Mouse (Mus musculus) embryonic facial prominence, embryonic 11.5 days (tissue): Measurements from ENCODE around the gene Tor1aip1. TPM values are rescaled to one million over a fixed set of nuclear protein-coding genes. Genes with fewer than 3 reads are reported as not detected.
"Not testable (repeated sequence)": the region's sequence is repeated elsewhere in the genome, so short reads cannot be mapped to it uniquely, and the experiment has no call there.

ENCODE experiments used
- ATAC-seq: fragments of 200-750 bp; cut with Nextera tagmentation; replicated peaks from 2 replicates; pipeline ENCODE4 v1.8.0; 2017; ENCODE audit warnings: low read depth; ENCODE audit not compliant: insufficient number of reproducible peaks, low FRiP score, low TSS enrichment
- DNase-seq: peaks from one replicate; pipeline ENCODE4 v3.0.0-alpha.2; 2015; ENCODE audit warnings: low spot score
- H3K27ac ChIP-seq: fragments of 300-500 bp; sonication (generic); replicated peaks from 2 replicates; pipeline ENCODE4 v1.5.1; 2014; ENCODE audit warnings: mild to moderate bottlenecking, low read depth, low read length, control low read depth
- H3K27me3 ChIP-seq: fragments of 300-500 bp; sonication (generic); 2 replicates; pipeline ENCODE4 v1.6.1; 2014; ENCODE audit warnings: mild to moderate bottlenecking, low read length, moderate library complexity, mixed read lengths; ENCODE audit not compliant: control insufficient read depth, insufficient read depth
- H3K36me3 ChIP-seq: fragments of 300-500 bp; sonication (generic); replicated peaks from 2 replicates; pipeline ENCODE4 v1.6.1; 2014; ENCODE audit warnings: low read depth, mild to moderate bottlenecking, low read length, moderate library complexity, mixed read lengths; ENCODE audit not compliant: control insufficient read depth, insufficient read depth
- H3K4me1 ChIP-seq: fragments of 300-500 bp; sonication (generic); 2 replicates; pipeline ENCODE4 v1.6.1; 2014; ENCODE audit warnings: low read length, mixed read lengths; ENCODE audit not compliant: control insufficient read depth, insufficient read depth
- H3K4me2 ChIP-seq: fragments of 300-500 bp; sonication (generic); 2 replicates; pipeline ENCODE4 v1.6.1; 2014; ENCODE audit warnings: low read depth, mild to moderate bottlenecking, control low read depth, low read length, moderate library complexity
- H3K4me3 ChIP-seq: fragments of 300-500 bp; sonication (generic); 2 replicates; pipeline ENCODE4 v1.5.1; 2014; ENCODE audit warnings: low read depth, low read length, control low read depth
- H3K9ac ChIP-seq: fragments of 300-500 bp; sonication (generic); replicated peaks from 2 replicates; pipeline ENCODE4 v1.6.1; 2014; ENCODE audit warnings: mild to moderate bottlenecking, control low read depth, low read length
- H3K9me3 ChIP-seq: fragments of 300-500 bp; sonication (generic); replicated peaks from 2 replicates; pipeline ENCODE4 v1.6.1; 2016; ENCODE audit warnings: mild to moderate bottlenecking, low read length, inconsistent platforms, mixed read lengths; ENCODE audit not compliant: control insufficient read depth
- WGBS: fragments of 180-500 bp; shearing (Covaris S2); extraction: QIAGEN DNeasy Blood & Tissue Kit; methylation state at CpG from one replicate; pipeline ENCODE4 v1.1.7; 2014; 5-methylcytosine and 5-hydroxymethylcytosine counted together
- polyA plus RNA-seq: library from polyadenylated mRNA; unstranded; fragments of >200 nt; fragmentation: Nextera tagmentation; extraction: Ambion mirVana; gene quantifications from 2 replicates; pipeline ENCODE4 v1.2.1, GENCODE M21; 2014

Tor1aip1 gene
- polyA plus RNA-seq, 1 experiment from 2014 or later: 43.3 TPM

DNA sequence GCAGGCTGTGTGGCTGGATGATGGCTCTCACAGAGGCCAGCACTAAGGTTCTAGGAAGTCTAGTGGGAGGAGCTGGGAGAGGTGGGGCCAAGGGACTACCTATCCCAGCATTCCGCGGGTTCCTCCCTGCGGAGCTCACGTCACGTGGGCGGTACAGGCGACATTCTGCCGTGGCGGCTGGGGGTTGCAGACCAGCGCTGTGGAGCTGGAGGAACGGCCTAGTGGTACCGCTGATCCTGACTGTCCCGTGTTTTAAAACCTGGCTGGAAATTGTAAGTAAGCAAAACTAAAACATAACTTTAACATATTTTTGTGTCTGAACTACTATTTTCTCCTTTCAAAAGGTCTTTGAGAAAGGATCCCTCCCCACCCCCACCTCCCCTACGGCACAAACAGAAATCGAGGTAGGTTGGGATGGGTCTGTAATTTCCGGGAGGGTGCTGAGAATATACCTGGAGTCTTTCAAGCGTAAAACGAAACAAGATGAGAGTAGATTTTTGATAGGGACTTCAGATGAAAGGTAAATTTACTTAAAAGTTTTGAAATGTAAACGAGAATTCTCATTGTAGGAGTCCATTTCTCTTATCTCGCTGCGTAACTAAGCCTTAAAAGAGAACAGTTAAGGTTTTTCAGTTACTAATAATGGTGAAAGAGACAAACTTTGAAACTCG is 4.6 kb upstream of the Tor1aip1 start:
- DNase-seq: peak; percentile 96
- no peak overlapping the region for H3K27ac ChIP-seq
- WGBS: 2% methylated on average over 22 of the region's 22 CpGs

DNA sequence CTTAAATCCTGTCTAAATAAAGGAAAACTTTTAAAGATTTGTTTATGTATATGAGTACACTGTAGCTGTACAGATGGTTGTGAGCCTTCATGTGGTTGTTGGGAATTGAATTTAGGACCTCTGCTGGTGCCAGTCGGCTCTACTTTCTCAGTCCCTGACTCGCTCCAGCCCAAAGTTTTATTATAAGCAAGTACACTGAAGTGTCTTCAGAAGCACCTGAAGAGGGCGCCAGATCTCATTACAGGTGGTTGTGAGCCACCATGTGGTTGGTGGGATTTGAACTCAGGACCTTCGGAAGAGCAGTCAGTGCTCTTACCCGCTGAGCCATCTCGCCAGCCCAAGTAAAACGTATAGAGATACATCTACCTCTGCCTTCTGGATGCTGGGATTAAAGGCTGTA is 3.7 kb upstream of the Tor1aip1 start:
- not testable (repeated sequence) for H3K4me2 ChIP-seq, H3K4me3 ChIP-seq
- peak; percentile 25 for DNase-seq

More for the DNA sequence above, 4.6 kb upstream of the Tor1aip1 start:
- no peaks in the 10 kb centered on the region for H3K27me3 ChIP-seq
- ATAC-seq: peak; percentile 88
- no peaks in the 10 kb centered on the region for H3K9me3 ChIP-seq
- H3K36me3 ChIP-seq: no peaks in the 10 kb centered on the region
- no peaks in the 10 kb centered on the region for H3K4me1 ChIP-seq
- H3K9ac ChIP-seq: peak overlapping the region; percentile 66
- H3K4me2 ChIP-seq: peak overlapping the region; percentile 29
- peak overlapping the region; percentile 57 for H3K4me3 ChIP-seq

DNA sequence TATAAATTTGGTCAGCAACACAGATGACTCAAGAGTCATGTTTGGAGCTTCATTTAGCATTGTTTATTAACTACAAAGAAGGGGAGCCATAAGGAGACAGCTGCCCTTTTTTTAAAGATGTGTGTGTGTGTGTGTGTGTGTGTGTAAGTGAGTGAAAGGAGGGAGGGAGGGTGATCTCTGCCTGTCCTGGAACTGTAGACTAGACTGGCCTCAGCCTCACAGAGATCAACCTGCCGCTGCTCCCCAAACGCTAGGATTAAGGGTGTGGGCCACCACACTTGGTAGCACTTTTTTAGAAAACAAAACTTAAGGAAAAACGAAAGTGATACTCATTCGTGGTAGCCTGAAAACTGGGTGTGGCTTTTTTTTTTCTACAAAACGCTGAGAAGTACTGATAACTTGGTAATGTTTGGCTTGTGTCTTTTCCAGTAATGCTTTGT is 884 bp upstream of the Tor1aip1 start:
- no peak overlapping the region for H3K4me2 ChIP-seq
- DNase-seq: no peak
- peaks cover 3% of the 10 kb centered on the region; the same call in 1 of the 2 replicates for H3K36me3 ChIP-seq
- peaks cover 4% of the 10 kb centered on the region; the same call in 1 of the 2 replicates for H3K4me1 ChIP-seq
- no peak overlapping the region for H3K4me3 ChIP-seq
- WGBS: 68% methylated on average over 5 of the region's 5 CpGs
- no peak overlapping the region for H3K27ac ChIP-seq
- H3K9ac ChIP-seq: no peak overlapping the region
- H3K27me3 ChIP-seq: no peaks in the 10 kb centered on the region
- ATAC-seq: no peak
- H3K9me3 ChIP-seq: no peaks in the 10 kb centered on the region

More for the DNA sequence above, 3.7 kb upstream of the Tor1aip1 start:
- not testable (repeated sequence) for H3K9me3 ChIP-seq, H3K27me3 ChIP-seq, H3K4me1 ChIP-seq, H3K9ac ChIP-seq, H3K27ac ChIP-seq, H3K36me3 ChIP-seq, ATAC-seq
- 72% methylated on average over 7 of the region's 7 CpGs for WGBS

- peak within 1 kb of the TSS; percentile 89 for H3K9ac ChIP-seq
- H3K36me3 ChIP-seq: peaks cover 6% of the 10 kb centered on the region
- peaks cover 4% of the 10 kb centered on the region; the same call in 1 of the 2 replicates for H3K4me1 ChIP-seq
- peak within 1 kb of the TSS; percentile 99 for H3K27ac ChIP-seq
- H3K27me3 ChIP-seq: no peaks in the 10 kb centered on the region
- peak; percentile 83 for ATAC-seq
- peak within 1 kb of the TSS; percentile 57 for H3K4me3 ChIP-seq
- no peaks in the 10 kb centered on the region for H3K9me3 ChIP-seq
- DNase-seq: peak; percentile 89
- H3K4me2 ChIP-seq: peak within 1 kb of the TSS; percentile 58
- under 1% methylated on average over 58 of the region's 59 CpGs for WGBS
Observed at GRCm38 (mm10) chr1:156035269-156035929, 881 bp downstream of the Tor1aip1 start, which contains the start of gene Tor1aip2. Gene Tor1aip2 (plus strand): TSS chr1:156035403.

GRCm38 (mm10) chr1:156034661-156035060 is 1.6 kb downstream of the Tor1aip1 start:
- Histone ChIP-seq H3K9ac (peak overlapping the region; percentile 89), H3K27ac (no peak overlapping the region), H3K4me2 (peak overlapping the region; percentile 46), H3K27me3 (no peaks in the 10 kb centered on the region), H3K9me3 (no peaks in the 10 kb centered on the region), H3K36me3 (peaks cover 6% of the 10 kb centered on the region), H3K4me3 (peak overlapping the region; percentile 57), H3K4me1 (peaks cover 4% of the 10 kb centered on the region; the same call in 1 of the 2 replicates)
- WGBS: 20% methylated on average over 1 of the region's 1 CpGs
- no peak for DNase-seq
- ATAC-seq: no peak

DNA sequence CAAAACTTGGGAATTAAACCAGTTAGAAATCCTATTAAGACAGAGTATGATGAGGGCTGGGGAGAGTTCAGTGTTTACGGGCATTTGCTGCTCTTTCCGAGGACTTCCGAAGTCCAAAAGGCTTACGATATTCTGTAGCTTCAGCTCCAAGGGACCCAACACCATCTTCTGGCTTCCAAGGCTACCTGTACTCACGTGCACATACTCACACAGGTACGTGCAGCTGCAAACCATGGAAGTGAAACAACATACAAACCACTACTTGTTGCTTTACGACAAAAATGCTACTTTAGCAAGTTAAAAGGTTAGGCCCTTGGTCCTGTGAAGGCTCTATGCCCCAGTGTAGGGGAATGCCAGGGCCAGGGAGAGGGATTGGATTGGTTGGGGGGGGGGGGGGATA is 2.4 kb downstream of the Tor1aip1 start:
- Histone ChIP-seq H3K4me3 (no peak overlapping the region), H3K27me3 (no peaks in the 10 kb centered on the region), H3K9ac (no peak overlapping the region), H3K9me3 (no peaks in the 10 kb centered on the region), H3K4me2 (no peak overlapping the region), H3K27ac (no peak overlapping the region), H3K4me1 (peaks cover 4% of the 10 kb centered on the region; the same call in 1 of the 2 replicates), H3K36me3 (peaks cover 8% of the 10 kb centered on the region)
- ATAC-seq (no peak), DNase-seq (no peak)
- 95% methylated on average over 7 of the region's 7 CpGs for WGBS

DNA sequence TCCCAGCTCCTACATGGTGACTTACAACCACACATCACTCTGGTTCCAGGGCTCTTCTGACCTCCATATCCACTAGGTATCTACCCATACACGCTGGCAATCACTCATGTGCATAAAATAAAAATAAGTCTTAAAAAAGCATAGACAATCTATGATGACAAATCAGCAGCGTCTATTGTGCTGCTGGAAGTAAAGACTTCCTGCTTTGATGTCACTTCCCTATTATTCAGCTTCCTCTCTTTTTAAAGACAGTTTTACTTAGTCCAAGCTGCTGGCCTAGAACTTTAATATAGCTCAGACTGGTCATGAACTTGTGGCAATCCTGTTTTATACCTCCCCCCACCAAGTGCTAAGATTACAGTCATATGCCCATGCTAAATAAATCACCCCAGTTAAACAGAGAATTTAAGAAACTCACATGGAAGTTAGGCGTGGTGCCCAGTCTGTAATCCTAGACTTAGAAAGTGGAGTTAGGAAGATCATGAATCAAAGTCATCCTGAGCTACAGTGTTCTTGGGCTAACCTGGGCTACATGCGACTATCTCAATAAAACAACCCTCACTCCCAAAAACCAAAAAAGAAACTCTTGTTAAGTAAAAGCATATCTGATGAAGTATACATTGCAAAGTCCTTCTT is 7.8 kb downstream of the Tor1aip1 start:
- no peak for DNase-seq
- no peaks in the 10 kb centered on the region for H3K9me3 ChIP-seq
- ATAC-seq: no peak
- no peak overlapping the region for H3K4me3 ChIP-seq
- H3K4me2 ChIP-seq: no peak overlapping the region
- no peaks in the 10 kb centered on the region for H3K4me1 ChIP-seq
- H3K27me3 ChIP-seq: no peaks in the 10 kb centered on the region
- H3K9ac ChIP-seq: no peak overlapping the region
- whole genome bisulfite sequencing: 89% methylated on average over 4 of the region's 4 CpGs
- peaks cover 6% of the 10 kb centered on the region for H3K36me3 ChIP-seq
- no peak overlapping the region for H3K27ac ChIP-seq
